Mouse (Mus musculus) CH12.LX (cell line): Measurements from ENCODE around the gene Upp2.

Experiments used
- CHD2 ChIP-seq: IDR thresholded peaks from 2 replicates; pipeline ENCODE4 v1.6.1; 2011; ENCODE audit warnings: low read length, improper control_type of control experiment
- CTCF ChIP-seq, 2 experiments: IDR thresholded peaks in 1 of 2; conservative IDR thresholded peaks in 1 of 2; 2 replicates each; pipeline ENCODE4 v1.5.1; 2011 to 2012; ENCODE audit warnings: low read depth in 2 of 2, low read length in 2 of 2, improper control_type of control experiment in 1 of 2, inconsistent platforms in 1 of 2, mild to moderate bottlenecking in 1 of 2, moderate library complexity in 1 of 2
- E2F4 ChIP-seq: IDR thresholded peaks from 2 replicates; pipeline ENCODE4 v1.6.1; 2011; ENCODE audit warnings: low read depth, low read length, improper control_type of control experiment; ENCODE audit not compliant: insufficient replicate concordance
- ELF1 ChIP-seq: IDR thresholded peaks from 2 replicates; pipeline ENCODE4 v1.6.1; 2014; ENCODE audit warnings: low read depth, mild to moderate bottlenecking, inconsistent platforms, low read length, improper control_type of control experiment
- EP300 ChIP-seq: IDR thresholded peaks from 2 replicates; pipeline ENCODE4 v1.6.1; 2011; ENCODE audit warnings: low read length, improper control_type of control experiment
- ETS1 ChIP-seq: conservative IDR thresholded peaks from 2 replicates; pipeline ENCODE4 v1.6.1; 2012; ENCODE audit warnings: low read depth, mild to moderate bottlenecking, inconsistent platforms, low read length, improper control_type of control experiment, moderate library complexity
- HCFC1 ChIP-seq: IDR thresholded peaks from 2 replicates; pipeline ENCODE4 v1.6.1; 2012; ENCODE audit warnings: low read depth, mild to moderate bottlenecking, inconsistent platforms, low read length, improper control_type of control experiment
- MEF2A ChIP-seq: IDR thresholded peaks from 2 replicates; pipeline ENCODE4 v1.6.1; 2014; ENCODE audit warnings: low read depth, mild to moderate bottlenecking, inconsistent platforms, low read length, improper control_type of control experiment, borderline replicate concordance
- MXI1 ChIP-seq: IDR thresholded peaks from 2 replicates; pipeline ENCODE4 v1.6.1; 2011; ENCODE audit warnings: mild to moderate bottlenecking, low read depth, low read length, improper control_type of control experiment
- PAX5 ChIP-seq: IDR thresholded peaks from 2 replicates; pipeline ENCODE4 v1.6.1; 2012; ENCODE audit warnings: low read length, inconsistent platforms, mixed read lengths
- POLR2A ChIP-seq: IDR thresholded peaks from 2 replicates; pipeline ENCODE4 v1.6.1; 2011; ENCODE audit warnings: low read depth, mild to moderate bottlenecking, improper control_type of control experiment, low read length
- POLR2AphosphoS2 ChIP-seq: IDR thresholded peaks from 2 replicates; pipeline ENCODE4 v1.6.1; 2011; ENCODE audit warnings: low read depth, low read length, improper control_type of control experiment
- ZNF384 ChIP-seq: IDR thresholded peaks from 2 replicates; pipeline ENCODE4 v1.6.1; 2012; ENCODE audit warnings: low read depth, low read length, improper control_type of control experiment, inconsistent platforms

GRCm38 (mm10) chr2:58566049-58566409 is 1.1 kb upstream of the Upp2 start:
- TF ChIP-seq MEF2A (no peak), POLR2AphosphoS2 (no peak), EP300 (no peak), HCFC1 (no peak), PAX5 (no peak), ETS1 (no peak), CTCF (conservative IDR thresholded peaks at IDR 0.05 in 1 of 2, IDR thresholded peaks at IDR 0.05 in 1 of 2; ENCODE audit: low read depth in 2 of 2, low read length in 2 of 2) (no peak), E2F4 (no peak), MXI1 (no peak), ZNF384 (no peak), POLR2A (no peak), ELF1 (no peak), CHD2 (no peak)
